Mouse (Mus musculus) kidney, embryonic 16.5 days (tissue): ENCODE results near the gene Ipo11. TPM values are rescaled to one million over a fixed set of nuclear protein-coding genes. Genes with fewer than 3 reads are reported as not detected.

Experiments
- ATAC-seq: fragments of 200-750 bp; cut with Nextera tagmentation; 2 replicates; pipeline ENCODE4 v1.8.0; 2017; ENCODE audit warnings: moderate TSS enrichment; ENCODE audit not compliant: low FRiP score, low TSS enrichment
- H3K27ac ChIP-seq: fragments of 300-500 bp; sonication (generic); 2 replicates; pipeline ENCODE4 v1.5.1; 2014; ENCODE audit warnings: low read length
- H3K27me3 ChIP-seq: fragments of 300-500 bp; sonication (generic); 2 replicates; pipeline ENCODE4 v1.6.1; 2014; ENCODE audit warnings: low read length, control low read depth, mixed read lengths; ENCODE audit not compliant: insufficient read depth
- H3K36me3 ChIP-seq: fragments of 300-500 bp; sonication (generic); 2 replicates; pipeline ENCODE4 v1.6.1; 2014; ENCODE audit warnings: low read length, control low read depth, mixed read lengths; ENCODE audit not compliant: insufficient read depth
- H3K4me1 ChIP-seq: fragments of 300-500 bp; sonication (generic); 2 replicates; pipeline ENCODE4 v1.6.1; 2014; ENCODE audit warnings: low read length, control low read depth, mixed read lengths; ENCODE audit not compliant: insufficient read depth
- H3K4me2 ChIP-seq: fragments of 300-500 bp; sonication (generic); replicated peaks from 2 replicates; pipeline ENCODE4 v1.6.1; 2014; ENCODE audit warnings: low read depth, low read length
- H3K4me3 ChIP-seq: fragments of 300-500 bp; sonication (generic); 2 replicates; pipeline ENCODE4 v1.5.1; 2014; ENCODE audit warnings: mild to moderate bottlenecking, low read length
- H3K9ac ChIP-seq: fragments of 300-500 bp; sonication (generic); replicated peaks from 2 replicates; pipeline ENCODE4 v1.6.1; 2014; ENCODE audit warnings: low read length
- H3K9me3 ChIP-seq: fragments of 300-500 bp; sonication (generic); 2 replicates; pipeline ENCODE4 v1.6.1; 2016; ENCODE audit warnings: low read length, control low read depth
- WGBS: fragments of 180-500 bp; shearing (Covaris S2); extraction: QIAGEN DNeasy Blood & Tissue Kit; methylation state at CpG from one replicate; pipeline ENCODE4 v1.1.7; 2014; 5-methylcytosine and 5-hydroxymethylcytosine counted together
- polyA plus RNA-seq: library from polyadenylated mRNA; unstranded; fragments of >200 nt; fragmentation: Nextera tagmentation; extraction: Ambion mirVana; gene quantifications from 2 replicates; pipeline ENCODE4 v1.2.1, GENCODE M21; 2015

Gene Ipo11
- polyA plus RNA-seq, 1 experiment from 2014 or later, result 78.2 TPM

DNA sequence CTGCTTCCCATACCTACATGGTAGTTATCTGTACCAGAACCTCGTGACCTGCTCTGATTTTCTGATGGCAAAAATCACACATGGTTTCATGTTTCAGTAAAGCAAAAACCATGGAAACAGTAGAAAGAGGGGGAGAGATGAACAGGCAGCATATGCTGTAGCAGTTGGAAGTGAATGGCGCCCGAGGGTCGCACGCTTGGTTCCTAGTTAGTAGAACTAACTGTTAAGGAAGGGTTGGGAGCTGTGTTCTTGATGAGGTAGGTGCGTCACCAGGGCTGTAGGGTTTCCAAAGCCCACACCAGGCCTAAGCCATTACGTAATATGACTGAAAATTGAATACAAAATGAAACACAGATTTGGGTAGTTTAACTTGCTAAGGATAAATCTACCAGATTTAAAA lies 126.6 kb downstream of the Ipo11 start:
- Histone ChIP-seq H3K27ac (no peak overlapping the region), H3K4me3 (no peak overlapping the region), H3K4me2 (no peak overlapping the region), H3K9me3 (no peaks in the 10 kb centered on the region), H3K27me3 (no peaks in the 10 kb centered on the region), H3K36me3 (peaks cover 16% of the 10 kb centered on the region), H3K4me1 (no peaks in the 10 kb centered on the region), H3K9ac (no peak overlapping the region)
- WGBS, result 97% methylated on average over 7 of the region's 7 CpGs
- no peak for ATAC-seq

GRCm38 (mm10) chr13:106808821-106809220 lies 127.9 kb downstream of the Ipo11 start:
- 83% methylated on average over 6 of the region's 6 CpGs for WGBS
- Histone ChIP-seq H3K4me1 (no peaks in the 10 kb centered on the region), H3K4me3 (no peak overlapping the region), H3K27ac (no peak overlapping the region), H3K27me3 (no peaks in the 10 kb centered on the region), H3K9me3 (no peaks in the 10 kb centered on the region), H3K4me2 (no peak overlapping the region), H3K9ac (no peak overlapping the region), H3K36me3 (peaks cover 16% of the 10 kb centered on the region)
- no peak for ATAC-seq

GRCm38 (mm10) chr13:106808315-106808714 lies 128.4 kb downstream of the Ipo11 start:
- Histone ChIP-seq H3K4me3 (no peak overlapping the region), H3K36me3 (peaks cover 19% of the 10 kb centered on the region), H3K27me3 (no peaks in the 10 kb centered on the region), H3K27ac (no peak overlapping the region), H3K9ac (no peak overlapping the region), H3K4me1 (no peaks in the 10 kb centered on the region), H3K9me3 (no peaks in the 10 kb centered on the region), H3K4me2 (no peak overlapping the region)
- WGBS, result 99% methylated on average over 2 of the region's 2 CpGs
- ATAC-seq, result no peak

DNA sequence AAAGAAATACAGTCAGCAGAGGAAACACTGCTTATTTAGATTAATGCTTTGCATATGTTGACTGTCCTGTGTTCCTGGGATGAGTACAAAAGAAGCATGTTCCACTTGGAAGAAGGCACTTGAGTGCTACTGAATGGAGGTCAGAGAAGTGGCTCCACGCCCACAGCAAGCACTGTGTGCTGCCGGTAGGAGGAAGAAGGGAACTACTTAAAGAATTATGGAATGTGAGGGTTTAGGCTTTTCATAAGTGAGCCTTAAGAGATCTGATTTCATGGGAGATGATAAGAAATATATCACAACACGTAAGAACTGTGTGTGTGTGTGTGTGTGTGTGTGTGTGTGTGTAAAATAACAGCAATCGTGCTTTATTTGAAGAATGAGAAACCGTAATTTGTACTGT lies 129.5 kb downstream of the Ipo11 start:
- H3K36me3 ChIP-seq, result peaks cover 25% of the 10 kb centered on the region
- H3K27ac ChIP-seq, result no peak overlapping the region
- no peak for ATAC-seq
- no peaks in the 10 kb centered on the region for H3K4me1 ChIP-seq
- no peaks in the 10 kb centered on the region for H3K9me3 ChIP-seq
- no peak overlapping the region for H3K9ac ChIP-seq
- no peak overlapping the region for H3K4me2 ChIP-seq
- 79% methylated on average over 5 of the region's 5 CpGs for WGBS
- no peak overlapping the region for H3K4me3 ChIP-seq
- H3K27me3 ChIP-seq, result no peaks in the 10 kb centered on the region

DNA sequence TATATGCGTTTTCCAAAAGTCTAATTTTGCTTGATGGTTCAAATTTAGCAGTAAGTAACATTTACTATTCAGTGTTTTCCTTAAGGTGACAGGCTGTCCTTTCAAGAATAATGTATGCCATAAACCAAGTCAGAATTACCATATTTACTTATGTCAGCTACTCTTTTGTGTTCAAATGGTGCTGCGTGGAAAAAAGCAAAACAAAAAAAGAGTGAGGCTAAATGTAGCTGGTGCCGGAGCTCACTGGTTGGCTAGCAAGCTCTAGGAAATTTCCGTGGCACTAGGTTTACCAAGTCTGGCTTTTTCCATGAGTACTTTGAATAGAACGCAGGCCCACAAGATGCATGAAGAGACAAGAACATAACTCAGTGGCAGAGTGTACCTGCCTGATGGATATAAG lies 131.6 kb downstream of the Ipo11 start:
- Histone ChIP-seq H3K27me3 (no peaks in the 10 kb centered on the region), H3K9me3 (no peaks in the 10 kb centered on the region), H3K4me2 (no peak overlapping the region), H3K27ac (no peak overlapping the region), H3K4me3 (no peak overlapping the region), H3K9ac (no peak overlapping the region), H3K4me1 (no peaks in the 10 kb centered on the region), H3K36me3 (peaks cover 20% of the 10 kb centered on the region; the same call in 1 of the 2 replicates)
- 73% methylated on average over 5 of the region's 5 CpGs for WGBS
- no peak for ATAC-seq

- 62% methylated on average over 3 of the region's 3 CpGs for WGBS
- Histone ChIP-seq H3K9ac (no peak overlapping the region), H3K27ac (no peak overlapping the region), H3K9me3 (no peaks in the 10 kb centered on the region), H3K36me3 (peaks cover 25% of the 10 kb centered on the region), H3K4me1 (no peaks in the 10 kb centered on the region), H3K27me3 (no peaks in the 10 kb centered on the region), H3K4me3 (no peak overlapping the region), H3K4me2 (no peak overlapping the region)
- no peak for ATAC-seq
These were observed 138.7 kb downstream of the Ipo11 start for GRCm38 (mm10) chr13:106798026-106798425.

DNA sequence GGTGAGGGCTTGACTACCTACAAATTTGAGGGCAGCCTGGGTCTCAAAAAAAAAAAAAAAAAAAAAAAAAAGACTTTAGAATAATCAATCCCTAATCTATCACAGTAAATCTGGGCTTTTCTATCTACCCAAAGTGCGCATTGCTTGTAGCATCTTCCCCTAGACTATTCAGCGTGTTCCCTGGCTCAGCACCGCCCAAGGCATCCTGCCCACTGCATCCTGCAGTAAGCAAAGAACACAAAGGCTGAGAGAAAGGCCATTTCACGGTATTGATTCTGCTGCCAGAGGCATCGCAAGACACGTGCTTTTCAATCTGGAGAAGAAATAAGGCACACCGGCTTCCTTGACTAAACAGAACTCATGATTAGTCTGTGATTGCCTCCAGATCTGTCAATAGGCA lies 147.9 kb downstream of the Ipo11 start:
- H3K4me1 ChIP-seq, result no peaks in the 10 kb centered on the region
- no peak overlapping the region for H3K4me3 ChIP-seq
- no peak overlapping the region for H3K9ac ChIP-seq
- no peaks in the 10 kb centered on the region for H3K27me3 ChIP-seq
- H3K36me3 ChIP-seq, result peaks cover 6% of the 10 kb centered on the region
- peaks cover 9% of the 10 kb centered on the region; the same call in 1 of the 2 replicates for H3K9me3 ChIP-seq
- WGBS, result 93% methylated on average over 7 of the region's 7 CpGs
- no peak overlapping the region for H3K4me2 ChIP-seq
- no peak for ATAC-seq
- H3K27ac ChIP-seq, result no peak overlapping the region

DNA sequence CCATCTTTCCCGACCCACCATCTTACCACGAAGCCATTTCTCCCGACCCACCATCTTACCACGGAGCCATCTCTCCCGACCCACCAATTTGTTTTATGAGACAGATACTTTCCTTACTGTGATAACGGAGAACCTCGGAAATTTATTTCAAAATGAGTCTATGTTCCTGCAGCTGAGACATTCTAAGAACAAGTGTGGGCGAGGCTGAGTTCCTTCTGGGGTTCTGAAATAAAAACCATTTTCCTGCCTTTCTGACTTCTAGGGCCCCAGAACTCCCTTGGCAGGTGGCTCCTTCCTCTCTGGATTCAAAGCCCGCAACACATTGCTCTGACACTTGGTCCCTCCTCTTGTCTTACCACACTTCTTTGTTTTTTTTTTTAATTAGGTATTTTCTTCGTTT lies 168.0 kb downstream of the Ipo11 start:
- no peaks in the 10 kb centered on the region for H3K4me1 ChIP-seq
- H3K9me3 ChIP-seq, result peaks cover 3% of the 10 kb centered on the region; the same call in 1 of the 2 replicates
- 91% methylated on average over 10 of the region's 10 CpGs for WGBS
- no peak overlapping the region for H3K27ac ChIP-seq
- no peaks in the 10 kb centered on the region for H3K36me3 ChIP-seq
- no peak overlapping the region for H3K4me2 ChIP-seq
- H3K4me3 ChIP-seq, result no peak overlapping the region
- no peak for ATAC-seq
- no peak overlapping the region for H3K9ac ChIP-seq
- H3K27me3 ChIP-seq, result no peaks in the 10 kb centered on the region

- no peak for ATAC-seq
- Histone ChIP-seq H3K4me3 (no peak overlapping the region), H3K9me3 (no peaks in the 10 kb centered on the region), H3K4me1 (0 out of 2 replicates have a peak, but pooled peaks cover 5% of the 10 kb centered on the region), H3K9ac (no peak overlapping the region), H3K27me3 (no peaks in the 10 kb centered on the region), H3K4me2 (no peak overlapping the region), H3K27ac (peak overlapping the region; percentile 38; the same call in 1 of the 2 replicates), H3K36me3 (no peaks in the 10 kb centered on the region)
- WGBS, result 39% methylated on average over 1 of the region's 1 CpGs
These were observed 174.1 kb downstream of the Ipo11 start for GRCm38 (mm10) chr13:106762611-106763010.

- WGBS, result 100% methylated on average over 1 of the region's 1 CpGs
- no peak overlapping the region for H3K4me2 ChIP-seq
- no peaks in the 10 kb centered on the region for H3K27me3 ChIP-seq
- ATAC-seq, result no peak
- H3K4me3 ChIP-seq, result no peak overlapping the region
- no peaks in the 10 kb centered on the region for H3K9me3 ChIP-seq
- no peaks in the 10 kb centered on the region for H3K36me3 ChIP-seq
- 0 out of 2 replicates have a peak, but pooled peaks cover 5% of the 10 kb centered on the region for H3K4me1 ChIP-seq
- no peak overlapping the region for H3K9ac ChIP-seq
- H3K27ac ChIP-seq, result no peak overlapping the region
These were observed 175.1 kb downstream of the Ipo11 start for GRCm38 (mm10) chr13:106761661-106762060.
